Comparison of ENCODE assay signal across 24 mouse cellular contexts in genomic region chr7:3468614-3469013, GRCm38 (mm10). TPM values are rescaled to one million over a fixed set of nuclear protein-coding genes. Genes with fewer than 3 reads are reported as not detected.
DNase-seq lines count a peak whose midpoint lies in the region; ATAC-seq lines count a peak whose summit lies in the region.
"Had no signal": no experiment of that assay in that cellular context is flagged by ENCODE, and none has a peak within 500 bp of the region (broad histone marks: within the 10 kb centered on the region; RNA-seq: fewer than 3 reads in every experiment).

No protein-coding gene starts in this region.

- DNase-seq in frontal cortex, postnatal 25 days (ENCODE audit: low spot score in 2 of 2) = no peak
- peak; percentile 43 for DNase-seq in layer of hippocampus, adult 11-12 months (ENCODE audit: low spot score)
- no peak for DNase-seq in layer of hippocampus, postnatal 14 days (ENCODE audit: low spot score in 2 of 2)
- DNase-seq in right cerebral cortex, adult 18-20 months = peak; percentile 52
- DNase-seq in right cerebral cortex, postnatal 10 days (ENCODE audit: low spot score in 2 of 2) = no peak
- DNase-seq in left cerebral cortex, adult 9 months (ENCODE audit: low spot score in 2 of 2) = no peak
- DNase-seq: adrenal gland, adult 8-10 months; adrenal gland, postnatal 25 days; cerebellum, adult 18-20 months; cerebellum, adult 9-10 months; cerebellum, postnatal 14 days; gastrocnemius, adult 2 months; gastrocnemius, postnatal 14 days; heart, adult 11 months; heart, postnatal 14 days; heart, postnatal 4 days had no signal

- ATAC-seq in frontal cortex, adult (ENCODE audit: low TSS enrichment) = peak; percentile 70; the same call in 1 of the 2 replicates
- ATAC-seq: activated CD4-positive, CD25-positive, alpha-beta regulatory T cell, adult 4 months; CD4-positive, CD25-positive, alpha-beta regulatory T cell, adult 4 months; forebrain, embryonic 15.5 days; hindbrain, postnatal 0 days; inflammation-experienced regulatory T-cells, adult 6 months had no signal

RNA-seq across cellular contexts. Expression of gene Tarm1, which starts 33.8 kb away (rescaled TPM):
- not detected for total RNA-seq in layer of hippocampus, postnatal 14 days (2021)
- total RNA-seq: gastrocnemius, adult 2 months; heart, adult 8-10 months; heart, postnatal 14 days; heart, postnatal 4 days; hindbrain, postnatal 0 days had no signal

RNA-seq across cellular contexts. Expression of gene Cacng6, which starts 44.6 kb away (rescaled TPM):
- total RNA-seq in layer of hippocampus, postnatal 14 days (2021) = 1 to 10 TPM; 1.8 to 1.9 TPM
- total RNA-seq: adrenal gland, postnatal 25 days; hindbrain, postnatal 0 days; MEL had no signal

Comparison
In these comparisons a context has a peak if more than half of its experiments do, and no peak if none do; other contexts are left out.
1. DNase-seq: peak in layer of hippocampus, adult 11-12 months (single experiment) and right cerebral cortex, adult 18-20 months (single experiment); none in frontal cortex, postnatal 25 days (0 of 2), layer of hippocampus, postnatal 14 days (0 of 2), right cerebral cortex, postnatal 10 days (0 of 2) and left cerebral cortex, adult 9 months (0 of 2).